Mouse (Mus musculus): ENCODE results near the gene Adamts12. TPM values are rescaled to one million over a fixed set of nuclear protein-coding genes. Genes with fewer than 3 reads are reported as not detected.

Adamts12 gene
- total and polyA plus RNA-seq, 3 experiments, result not detected

DNA sequence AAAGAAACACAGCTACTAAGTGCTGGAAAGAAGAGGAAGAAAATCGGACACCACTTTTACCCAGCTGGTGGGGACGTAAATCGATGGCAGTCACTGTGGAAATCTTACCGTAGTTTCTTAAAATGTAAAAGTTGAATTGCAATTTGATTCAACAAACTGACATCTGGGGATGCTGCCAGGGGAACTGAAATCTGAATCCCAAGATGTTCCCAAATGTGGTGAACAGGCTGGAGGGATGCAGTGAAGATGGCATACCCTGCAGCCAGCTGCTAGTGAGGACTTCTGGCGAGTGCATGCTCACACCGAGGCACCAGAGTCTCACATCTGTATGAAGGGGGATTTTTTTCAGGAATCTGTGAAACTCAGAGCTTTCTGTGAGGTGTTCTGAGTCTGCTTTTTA is 138.5 kb downstream of the Adamts12 start:
- no peak overlapping the region for H3K27ac ChIP-seq (ENCODE audit: control insufficient read depth, low read depth, low read length)
- no peaks in the 10 kb centered on the region for H3K36me3 ChIP-seq (ENCODE audit: control insufficient read depth in 1 of 2, insufficient read depth in 2 of 2, low read length in 2 of 2)
- H3K9me3 ChIP-seq (replicated peaks; ENCODE audit: insufficient read depth, low read length), result no peaks in the 10 kb centered on the region
- TF ChIP-seq RAD21 (IDR thresholded peaks at IDR 0.05; ENCODE audit: low read depth, low read length) (no peak), ZKSCAN1 (IDR thresholded peaks at IDR 0.05; ENCODE audit: low read depth, low read length) (no peak), CHD2 (IDR thresholded peaks at IDR 0.05; ENCODE audit: low read length) (no peak), E2F4 (IDR thresholded peaks at IDR 0.05; ENCODE audit: borderline replicate concordance, low read depth, low read length) (no peak), ZNF384 (IDR thresholded peaks at IDR 0.05; ENCODE audit: low read depth, low read length) (no peak), NRF1 (IDR thresholded peaks at IDR 0.05; ENCODE audit: insufficient read depth, low read depth, low read length, poor library complexity, severe bottlenecking) (no peak), CTCF (IDR thresholded peaks at IDR 0.05 in 2 of 3, conservative IDR thresholded peaks at IDR 0.05 in 1 of 3; ENCODE audit: control insufficient read depth in 1 of 3, insufficient read depth in 1 of 3, low read depth in 2 of 3, low read length in 3 of 3, poor library complexity in 1 of 3, severe bottlenecking in 1 of 3) (no peak), NELFE (IDR thresholded peaks at IDR 0.05; ENCODE audit: low read depth, low read length) (no peak), GABPA (IDR thresholded peaks at IDR 0.05; ENCODE audit: low read depth, low read length) (no peak), HCFC1 (IDR thresholded peaks at IDR 0.05; ENCODE audit: low read depth, low read length) (no peak), UBTF (IDR thresholded peaks at IDR 0.05; ENCODE audit: borderline replicate concordance, insufficient read depth, low read depth, low read length) (no peak), MEF2A (IDR thresholded peaks at IDR 0.05; ENCODE audit: extremely low read depth, insufficient replicate concordance, low read depth, low read length, poor library complexity, severe bottlenecking) (no peak), ETS1 (IDR thresholded peaks at IDR 0.05; ENCODE audit: low read depth, low read length) (no peak), KAT2A (conservative IDR thresholded peaks at IDR 0.05; ENCODE audit: low read depth, low read length) (no peak), ELF1 (IDR thresholded peaks at IDR 0.05; ENCODE audit: low read depth, low read length) (no peak), MAZ (IDR thresholded peaks at IDR 0.05; ENCODE audit: low read depth, low read length) (no peak)
- no peaks in the 10 kb centered on the region for H3K79me2 ChIP-seq (ENCODE audit: control insufficient read depth, insufficient read depth, low read length, poor library complexity)
- H3K4me3 ChIP-seq (ENCODE audit: control insufficient read depth in 1 of 2, insufficient read depth in 1 of 2, low read depth in 2 of 2, low read length in 2 of 2), result no peak overlapping the region
- no peak overlapping the region for H3K9ac ChIP-seq (ENCODE audit: control insufficient read depth, low read depth, low read length, poor library complexity, severe bottlenecking)
- no peaks in the 10 kb centered on the region for H3K27me3 ChIP-seq (ENCODE audit: control insufficient read depth in 1 of 2, insufficient read depth in 2 of 2, low read length in 2 of 2)
- H3K4me1 ChIP-seq (ENCODE audit: control insufficient read depth in 1 of 2, insufficient read depth in 2 of 2, low read length in 2 of 2), result no peaks in the 10 kb centered on the region
- DNase-seq (ENCODE audit: low read depth, low spot score), result no peak

DNA sequence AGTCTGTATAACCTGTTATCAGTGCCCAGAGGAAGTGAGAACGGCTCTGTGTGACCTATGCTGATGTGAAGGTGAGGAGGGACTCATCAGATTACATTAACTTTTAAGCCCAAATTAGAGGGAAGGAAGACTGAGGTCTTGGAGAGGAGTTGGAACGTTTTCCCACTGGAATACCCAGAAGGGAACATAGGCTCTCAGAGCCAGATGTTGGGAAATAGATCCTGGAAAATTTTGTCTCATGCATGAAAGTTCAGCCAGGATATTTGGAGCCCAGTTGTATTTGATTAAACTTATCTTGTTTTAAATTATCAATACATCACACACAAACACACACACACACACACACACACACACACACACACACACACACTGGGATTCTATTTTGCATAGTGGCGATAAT is 140.3 kb downstream of the Adamts12 start:
- Histone ChIP-seq H3K79me2 (ENCODE audit: control insufficient read depth, insufficient read depth, low read length, poor library complexity) (no peaks in the 10 kb centered on the region), H3K4me3 (ENCODE audit: control insufficient read depth in 1 of 2, insufficient read depth in 1 of 2, low read depth in 2 of 2, low read length in 2 of 2) (no peak overlapping the region), H3K4me1 (ENCODE audit: control insufficient read depth in 1 of 2, insufficient read depth in 2 of 2, low read length in 2 of 2) (no peaks in the 10 kb centered on the region), H3K27ac (ENCODE audit: control insufficient read depth, low read depth, low read length) (no peak overlapping the region), H3K9me3 (replicated peaks; ENCODE audit: insufficient read depth, low read length) (no peaks in the 10 kb centered on the region), H3K36me3 (ENCODE audit: control insufficient read depth in 1 of 2, insufficient read depth in 2 of 2, low read length in 2 of 2) (no peaks in the 10 kb centered on the region), H3K9ac (ENCODE audit: control insufficient read depth, low read depth, low read length, poor library complexity, severe bottlenecking) (no peak overlapping the region), H3K27me3 (ENCODE audit: control insufficient read depth in 1 of 2, insufficient read depth in 2 of 2, low read length in 2 of 2) (no peaks in the 10 kb centered on the region)
- TF ChIP-seq MAFK (IDR thresholded peaks at IDR 0.05; ENCODE audit: borderline replicate concordance, low read depth, low read length) (no peak), MAX (IDR thresholded peaks at IDR 0.05; ENCODE audit: low read length) (no peak), USF2 (IDR thresholded peaks at IDR 0.05; ENCODE audit: borderline replicate concordance in 1 of 2, insufficient read depth in 1 of 2, low read depth in 1 of 2, low read length in 2 of 2) (no peak), MYC (IDR thresholded peaks at IDR 0.05; ENCODE audit: low read depth, low read length) (no peak), ZNF384 (IDR thresholded peaks at IDR 0.05; ENCODE audit: low read depth, low read length) (no peak), BHLHE40 (IDR thresholded peaks at IDR 0.05; ENCODE audit: borderline replicate concordance, low read depth, low read length) (no peak), ELF1 (IDR thresholded peaks at IDR 0.05; ENCODE audit: low read depth, low read length) (no peak), TAL1 (IDR thresholded peaks at IDR 0.05; ENCODE audit: low read length) (no peak), MAZ (IDR thresholded peaks at IDR 0.05; ENCODE audit: low read depth, low read length) (no peak), MEF2A (IDR thresholded peaks at IDR 0.05; ENCODE audit: extremely low read depth, insufficient replicate concordance, low read depth, low read length, poor library complexity, severe bottlenecking) (no peak), NRF1 (IDR thresholded peaks at IDR 0.05; ENCODE audit: insufficient read depth, low read depth, low read length, poor library complexity, severe bottlenecking) (no peak), MYB (IDR thresholded peaks at IDR 0.05; ENCODE audit: low read depth, low read length) (no peak), TBP (IDR thresholded peaks at IDR 0.05; ENCODE audit: low read depth, low read length) (no peak), ZKSCAN1 (IDR thresholded peaks at IDR 0.05; ENCODE audit: low read depth, low read length) (no peak), ZMIZ1 (IDR thresholded peaks at IDR 0.05; ENCODE audit: low read depth, low read length) (no peak), UBTF (IDR thresholded peaks at IDR 0.05; ENCODE audit: borderline replicate concordance, insufficient read depth, low read depth, low read length) (no peak), SMC3 (IDR thresholded peaks at IDR 0.05; ENCODE audit: low read depth, low read length) (no peak), MXI1 (IDR thresholded peaks at IDR 0.05; ENCODE audit: low read depth, low read length) (no peak)
- no peak for DNase-seq (ENCODE audit: low read depth, low spot score)

Data from MEL (cell line).